Mouse (Mus musculus) CH12.LX (cell line): ENCODE measurements around the gene Slc25a21. TPM values are rescaled to one million over a fixed set of nuclear protein-coding genes. Genes with fewer than 3 reads are reported as not detected.

ENCODE experiments used
- DNase-seq: peaks from one replicate; pipeline ENCODE4 v3.0.0-alpha.2; 2013; ENCODE audit errors: extremely low read depth
- H3K27ac ChIP-seq: 2 replicates; pipeline ENCODE4 v1.5.1; 2012; ENCODE audit warnings: low read depth, mild to moderate bottlenecking, control low read depth, moderate library complexity; ENCODE audit not compliant: insufficient read depth
- H3K27me3 ChIP-seq: replicated peaks from 2 replicates; pipeline ENCODE3; 2012; ENCODE audit warnings: inconsistent platforms
- H3K36me3 ChIP-seq, 2 experiments: replicated peaks in 1 of 2; 2 replicates each; pipeline versions ENCODE3 to v1.6.1; 2012; ENCODE audit warnings: inconsistent platforms in 1 of 2, low read length in 1 of 2, mild to moderate bottlenecking in 1 of 2, mixed read lengths in 1 of 2, moderate library complexity in 1 of 2; ENCODE audit not compliant: control insufficient read depth in 1 of 2, insufficient read depth in 1 of 2
- H3K4me1 ChIP-seq, 2 experiments: 2 replicates each; pipeline ENCODE4 v1.6.1; 2012; ENCODE audit warnings: inconsistent platforms in 1 of 2, moderate library complexity in 1 of 2; ENCODE audit not compliant: insufficient read depth in 2 of 2, control insufficient read depth in 1 of 2
- H3K4me2 ChIP-seq: 2 replicates; pipeline ENCODE4 v1.6.1; 2012; ENCODE audit warnings: low read depth, mild to moderate bottlenecking, control low read depth; ENCODE audit not compliant: poor library complexity, insufficient read depth, severe bottlenecking
- H3K4me3 ChIP-seq, 3 experiments: fragments of 150-350 bp in 1 of 3; sonication (generic) in 1 of 3; replicated peaks in 1 of 3; 2 replicates each; pipeline versions ENCODE3 to v1.5.1; 2011 to 2012; ENCODE audit warnings: low read depth in 2 of 3, low read length in 2 of 3, mild to moderate bottlenecking in 2 of 3, moderate library complexity in 2 of 3, control low read depth in 1 of 3, improper control_type of control experiment in 1 of 3, inconsistent platforms in 1 of 3, mixed read lengths in 1 of 3; ENCODE audit not compliant: poor library complexity in 1 of 3
- H3K79me2 ChIP-seq: replicated peaks from 2 replicates; pipeline ENCODE4 v1.6.1; 2012; ENCODE audit warnings: mild to moderate bottlenecking, moderate library complexity; ENCODE audit not compliant: control insufficient read depth, poor library complexity, insufficient read depth, severe bottlenecking; ENCODE audit errors: extremely low read depth
- H3K9ac ChIP-seq: 2 replicates; pipeline ENCODE4 v1.6.1; 2012; ENCODE audit warnings: low read depth, mild to moderate bottlenecking, control low read depth, moderate library complexity; ENCODE audit not compliant: insufficient read depth
- H3K9me3 ChIP-seq: replicated peaks from 2 replicates; pipeline ENCODE3; 2012; ENCODE audit warnings: low read length, inconsistent platforms, mixed read lengths
- CTCF ChIP-seq, 2 experiments: IDR thresholded peaks in 1 of 2; conservative IDR thresholded peaks in 1 of 2; 2 replicates each; pipeline ENCODE4 v1.5.1; 2011 to 2012; ENCODE audit warnings: low read depth in 2 of 2, low read length in 2 of 2, improper control_type of control experiment in 1 of 2, inconsistent platforms in 1 of 2, mild to moderate bottlenecking in 1 of 2, moderate library complexity in 1 of 2
- ELF1 ChIP-seq: IDR thresholded peaks from 2 replicates; pipeline ENCODE4 v1.6.1; 2014; ENCODE audit warnings: low read depth, mild to moderate bottlenecking, inconsistent platforms, low read length, improper control_type of control experiment
- ETS1 ChIP-seq: conservative IDR thresholded peaks from 2 replicates; pipeline ENCODE4 v1.6.1; 2012; ENCODE audit warnings: low read depth, mild to moderate bottlenecking, inconsistent platforms, low read length, improper control_type of control experiment, moderate library complexity
- GABPA ChIP-seq: IDR thresholded peaks from 2 replicates; pipeline ENCODE4 v1.6.1; 2012; ENCODE audit warnings: low read depth, low read length, improper control_type of control experiment, inconsistent platforms; ENCODE audit not compliant: insufficient replicate concordance
- IRF4 ChIP-seq: IDR thresholded peaks from 2 replicates; pipeline ENCODE4 v1.6.1; 2014; ENCODE audit warnings: low read depth, mild to moderate bottlenecking, inconsistent platforms, low read length, improper control_type of control experiment
- JUN ChIP-seq: IDR thresholded peaks from 2 replicates; pipeline ENCODE4 v1.6.1; 2011; ENCODE audit warnings: low read depth, mild to moderate bottlenecking, low read length, improper control_type of control experiment, moderate library complexity; ENCODE audit not compliant: insufficient read depth
- JUND ChIP-seq: conservative IDR thresholded peaks from 2 replicates; pipeline ENCODE4 v1.6.1; 2011; ENCODE audit warnings: low read depth, low read length, improper control_type of control experiment
- KAT2A ChIP-seq: IDR thresholded peaks from 2 replicates; pipeline ENCODE4 v1.6.1; 2012; ENCODE audit warnings: low read length, improper control_type of control experiment, inconsistent platforms; ENCODE audit not compliant: insufficient replicate concordance
- MAFK ChIP-seq: IDR thresholded peaks from 2 replicates; pipeline ENCODE4 v1.6.1; 2011; ENCODE audit warnings: low read length, improper control_type of control experiment; ENCODE audit not compliant: insufficient replicate concordance
- MAZ ChIP-seq: IDR thresholded peaks from 2 replicates; pipeline ENCODE4 v1.6.1; 2012; ENCODE audit warnings: low read depth, mild to moderate bottlenecking, inconsistent platforms, low read length, improper control_type of control experiment, moderate library complexity
- MEF2A ChIP-seq: IDR thresholded peaks from 2 replicates; pipeline ENCODE4 v1.6.1; 2014; ENCODE audit warnings: low read depth, mild to moderate bottlenecking, inconsistent platforms, low read length, improper control_type of control experiment, borderline replicate concordance
- NRF1 ChIP-seq: IDR thresholded peaks from 2 replicates; pipeline ENCODE4 v1.6.1; 2014; ENCODE audit warnings: low read depth, mild to moderate bottlenecking, inconsistent platforms, low read length, improper control_type of control experiment, moderate library complexity
- PAX5 ChIP-seq: IDR thresholded peaks from 2 replicates; pipeline ENCODE4 v1.6.1; 2012; ENCODE audit warnings: low read length, inconsistent platforms, mixed read lengths
- POLR2A ChIP-seq: IDR thresholded peaks from 2 replicates; pipeline ENCODE4 v1.6.1; 2011; ENCODE audit warnings: low read depth, mild to moderate bottlenecking, improper control_type of control experiment, low read length
- TCF12 ChIP-seq: IDR thresholded peaks from 2 replicates; pipeline ENCODE4 v1.6.1; 2014; ENCODE audit warnings: low read depth, mild to moderate bottlenecking, inconsistent platforms, low read length, improper control_type of control experiment
- UBTF ChIP-seq: IDR thresholded peaks from 2 replicates; pipeline ENCODE4 v1.6.1; 2012; ENCODE audit warnings: low read depth, mild to moderate bottlenecking, inconsistent platforms, low read length, improper control_type of control experiment, moderate library complexity
- ZC3H11A ChIP-seq: IDR thresholded peaks from 2 replicates; pipeline ENCODE4 v1.6.1; 2012; ENCODE audit warnings: low read depth, mild to moderate bottlenecking, inconsistent platforms, low read length, improper control_type of control experiment
- ZKSCAN1 ChIP-seq: IDR thresholded peaks from 2 replicates; pipeline ENCODE4 v1.6.1; 2012; ENCODE audit warnings: low read depth, inconsistent platforms, low read length, improper control_type of control experiment, borderline replicate concordance
- ZNF384 ChIP-seq: IDR thresholded peaks from 2 replicates; pipeline ENCODE4 v1.6.1; 2012; ENCODE audit warnings: low read depth, low read length, improper control_type of control experiment, inconsistent platforms
- dilution Hi-C: fragments of 300-500 bp; cut with MboI; formaldehyde crosslinking; loops from 2 replicates; pipeline ENCODE4 v1.14.3; 2020; ENCODE audit warnings: low sequenced_read_pairs; ENCODE audit not compliant: extremely low pct_unique_long_range_greater_than_20kb, extremely low pct_ligation_motif_present
- in situ Hi-C: fragments of 300-500 bp; cut with MboI; formaldehyde crosslinking; loops from 3 replicates; pipeline ENCODE4 v1.14.3; 2019; ENCODE audit warnings: low sequenced_read_pairs, low pct_ligation_motif_present, low pct_unique_long_range_greater_than_20kb, mixed read lengths
- polyA plus RNA-seq: library from polyadenylated mRNA; unstranded; fragments of >175 nt; gene quantifications from 2 replicates; pipeline ENCODE4 v1.2.1, GENCODE M21; 2012; ENCODE audit warnings: low read depth; ENCODE audit not compliant: insufficient read length
- total RNA-seq, 2 experiments: library from RNA; depleted of rRNA; stranded (reverse); fragments of 300-350 nt in 1 of 2; fragments of >200 nt in 1 of 2; gene quantifications; 2 replicates each; pipeline ENCODE4 v1.2.3; 2012 to 2014

Gene Slc25a21
- total and polyA plus RNA-seq, 3 experiments: not detected

DNA sequence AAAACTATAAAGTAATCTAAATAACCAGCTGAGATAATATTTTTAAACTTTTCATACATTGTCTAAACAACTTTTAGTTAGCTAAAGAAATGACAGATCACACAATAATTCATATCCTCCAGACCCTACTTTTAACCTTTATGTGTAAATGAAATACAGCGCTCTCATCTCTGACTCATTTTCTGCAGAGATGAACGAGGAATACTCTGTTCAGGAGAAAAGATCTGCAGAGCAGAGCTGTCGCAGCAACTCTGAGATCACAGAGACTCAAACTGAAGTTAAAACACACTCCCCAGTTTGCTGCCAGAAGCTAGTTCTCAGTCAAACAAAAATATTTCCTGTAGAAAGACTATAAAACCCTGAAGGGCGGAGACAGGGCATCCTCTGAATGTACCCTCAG lies 177.5 kb downstream of the Slc25a21 start:
- TF ChIP-seq ELF1 (no peak), ETS1 (no peak), MEF2A (no peak), ZC3H11A (no peak), PAX5 (no peak), CTCF (conservative IDR thresholded peaks at IDR 0.05 in 1 of 2, IDR thresholded peaks at IDR 0.05 in 1 of 2; ENCODE audit: low read depth in 2 of 2, low read length in 2 of 2) (no peak), TCF12 (no peak), KAT2A (no peak), ZNF384 (no peak), UBTF (no peak), IRF4 (no peak), ZKSCAN1 (no peak), MAZ (no peak), GABPA (no peak)
- in situ Hi-C loops: no loop called here
- Histone ChIP-seq H3K9ac (no peak overlapping the region), H3K4me2 (no peak overlapping the region), H3K9me3 (no peaks in the 10 kb centered on the region), H3K27ac (no peak overlapping the region), H3K4me3 (no peak overlapping the region), H3K79me2 (no peaks in the 10 kb centered on the region), H3K4me1 (peaks cover 4 to 8% of the 10 kb centered on the region in 2 experiments), H3K27me3 (no peaks in the 10 kb centered on the region), H3K36me3 (no peaks in the 10 kb centered on the region)
- no peak for DNase-seq
- dilution Hi-C loops: no loop called here

DNA sequence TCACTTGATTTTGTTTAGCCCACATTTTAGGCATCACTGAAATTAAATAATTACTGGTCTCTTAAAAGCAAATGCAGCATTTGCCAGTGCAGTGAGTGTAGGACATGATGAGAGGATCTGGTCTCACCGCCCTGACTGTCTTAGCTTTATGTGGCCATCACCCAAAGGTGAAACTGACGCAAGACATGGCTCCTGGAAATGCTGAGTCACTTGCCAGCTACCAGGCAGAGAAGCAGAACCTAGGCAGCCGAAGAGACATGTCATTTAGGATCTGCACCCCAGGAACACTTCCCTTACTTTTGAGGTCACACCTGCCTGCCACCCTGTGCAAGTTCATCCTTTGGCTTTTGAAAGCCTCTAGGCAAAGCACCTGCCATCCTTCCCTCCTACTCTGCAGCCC lies 180.4 kb downstream of the Slc25a21 start:
- TF ChIP-seq NRF1 (no peak), JUND (peak; percentile 34; the same call in 1 of the 2 replicates), POLR2A (no peak), MAFK (0 out of 2 replicates have a peak, but pooled peaks have one; percentile 30), JUN (no peak)
- Histone ChIP-seq H3K27ac (no peak overlapping the region), H3K27me3 (no peaks in the 10 kb centered on the region), H3K9me3 (no peaks in the 10 kb centered on the region), H3K4me3 (no peak overlapping the region), H3K36me3 (no peaks in the 10 kb centered on the region), H3K79me2 (no peaks in the 10 kb centered on the region), H3K4me1 (peaks cover 4 to 8% of the 10 kb centered on the region in 2 experiments), H3K4me2 (no peak overlapping the region), H3K9ac (no peak overlapping the region)
- peak; percentile 15 for DNase-seq
- dilution Hi-C loops (no loop called here), in situ Hi-C loops (no loop called here)
